Mouse (Mus musculus): ENCODE results near the gene Ddr2. TPM values are rescaled to one million over a fixed set of nuclear protein-coding genes. Genes with fewer than 3 reads are reported as not detected.
"Not testable (repeated sequence)": the region's sequence is repeated elsewhere in the genome, so short reads cannot be mapped to it uniquely, and the experiment has no call there.

Gene Ddr2
- polyA plus RNA-seq, 1 experiment from 2014 or later, result 36.0 TPM

GRCm38 (mm10) chr1:170005297-170005696 lies 105.3 kb downstream of the Ddr2 start:
- H3K27ac ChIP-seq (ENCODE audit: low read depth, low read length), result no peak overlapping the region
- H3K9me3 ChIP-seq (ENCODE audit: control insufficient read depth, low read length), result no peaks in the 10 kb centered on the region
- WGBS, result 80% methylated on average over 3 of the region's 3 CpGs
- no peaks in the 10 kb centered on the region for H3K4me1 ChIP-seq (ENCODE audit: control insufficient read depth, insufficient read depth, low read length)
- DNase-seq (ENCODE audit: low spot score) (no peak), ATAC-seq (ENCODE audit: insufficient read depth, low FRiP score, low TSS enrichment) (no peak)
- no peak overlapping the region for H3K4me3 ChIP-seq (ENCODE audit: low read depth, low read length)
- H3K9ac ChIP-seq (ENCODE audit: low read length), result no peak overlapping the region
- no peaks in the 10 kb centered on the region for H3K27me3 ChIP-seq (ENCODE audit: control insufficient read depth, insufficient read depth, low read length)
- H3K4me2 ChIP-seq (ENCODE audit: low read depth), result no peak overlapping the region
- no peaks in the 10 kb centered on the region for H3K36me3 ChIP-seq (ENCODE audit: control insufficient read depth, insufficient read depth, low read length)

DNA sequence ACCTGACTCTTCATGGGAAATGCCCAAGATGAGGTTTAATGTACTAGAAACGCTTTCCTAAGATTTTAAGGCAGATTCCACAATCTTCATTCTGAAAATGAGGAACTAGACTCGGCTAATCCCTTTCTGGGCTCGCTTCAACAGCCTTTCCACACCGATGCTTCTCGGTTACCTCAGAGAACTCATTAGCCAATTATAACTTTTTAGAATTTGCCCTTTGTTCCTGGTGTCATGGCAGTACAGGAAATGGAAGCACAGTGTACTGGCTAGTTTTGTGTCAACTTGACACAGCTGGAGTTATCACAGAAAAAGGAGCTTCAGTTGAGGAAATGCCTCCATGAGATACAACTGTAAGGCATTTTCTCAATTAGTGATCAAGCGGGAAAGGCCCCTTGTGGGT lies 116.7 kb downstream of the Ddr2 start:
- not testable (repeated sequence) for H3K4me3 ChIP-seq (ENCODE audit: low read depth, low read length); H3K9me3 ChIP-seq (ENCODE audit: control insufficient read depth, low read length); ATAC-seq (ENCODE audit: insufficient read depth, low FRiP score, low TSS enrichment); H3K4me1 ChIP-seq (ENCODE audit: control insufficient read depth, insufficient read depth, low read length); DNase-seq (ENCODE audit: low spot score); H3K4me2 ChIP-seq (ENCODE audit: low read depth); H3K36me3 ChIP-seq (ENCODE audit: control insufficient read depth, insufficient read depth, low read length); H3K27ac ChIP-seq (ENCODE audit: low read depth, low read length); H3K9ac ChIP-seq (ENCODE audit: low read length); H3K27me3 ChIP-seq (ENCODE audit: control insufficient read depth, insufficient read depth, low read length)
- WGBS, result 92% methylated on average over 6 of the region's 6 CpGs

GRCm38 (mm10) chr1:169986166-169986565 lies 124.4 kb downstream of the Ddr2 start:
- Histone ChIP-seq H3K36me3 (ENCODE audit: control insufficient read depth, insufficient read depth, low read length) (no peaks in the 10 kb centered on the region), H3K9me3 (ENCODE audit: control insufficient read depth, low read length) (no peaks in the 10 kb centered on the region), H3K4me3 (ENCODE audit: low read depth, low read length) (no peak overlapping the region), H3K4me2 (ENCODE audit: low read depth) (no peak overlapping the region), H3K27ac (ENCODE audit: low read depth, low read length) (no peak overlapping the region), H3K4me1 (ENCODE audit: control insufficient read depth, insufficient read depth, low read length) (no peaks in the 10 kb centered on the region), H3K9ac (ENCODE audit: low read length) (no peak overlapping the region), H3K27me3 (ENCODE audit: control insufficient read depth, insufficient read depth, low read length) (no peaks in the 10 kb centered on the region)
- WGBS, result 46% methylated on average over 1 of the region's 1 CpGs
- DNase-seq (ENCODE audit: low spot score) (no peak), ATAC-seq (ENCODE audit: insufficient read depth, low FRiP score, low TSS enrichment) (no peak)

DNA sequence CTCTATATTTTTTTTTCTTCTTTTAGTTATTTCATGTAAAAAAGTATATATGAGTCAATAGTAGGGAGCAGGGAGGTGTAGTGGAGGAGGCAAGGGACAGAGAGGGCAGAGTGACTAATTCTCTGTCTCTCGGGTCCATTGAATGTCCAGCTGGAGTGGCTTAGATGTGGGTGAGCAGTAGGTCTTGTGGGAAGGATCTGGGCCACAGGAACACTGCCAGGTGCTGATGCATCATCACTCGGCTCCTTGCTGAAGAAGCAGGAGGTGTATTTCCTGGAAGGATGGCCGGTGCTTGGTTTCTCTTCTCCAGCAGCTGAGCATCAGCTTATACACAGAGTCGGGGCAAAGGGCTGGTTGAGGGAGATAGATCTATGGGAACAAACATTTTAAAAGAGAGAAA lies 132.9 kb downstream of the Ddr2 start:
- no peak overlapping the region for H3K27ac ChIP-seq (ENCODE audit: low read depth, low read length)
- H3K36me3 ChIP-seq (ENCODE audit: control insufficient read depth, insufficient read depth, low read length), result no peaks in the 10 kb centered on the region
- DNase-seq (ENCODE audit: low spot score), result no peak
- no peak overlapping the region for H3K4me2 ChIP-seq (ENCODE audit: low read depth)
- WGBS, result 88% methylated on average over 4 of the region's 4 CpGs
- no peak overlapping the region for H3K9ac ChIP-seq (ENCODE audit: low read length)
- H3K4me1 ChIP-seq (ENCODE audit: control insufficient read depth, insufficient read depth, low read length), result no peaks in the 10 kb centered on the region
- ATAC-seq (ENCODE audit: insufficient read depth, low FRiP score, low TSS enrichment), result no peak
- H3K9me3 ChIP-seq (ENCODE audit: control insufficient read depth, low read length), result no peaks in the 10 kb centered on the region
- no peaks in the 10 kb centered on the region for H3K27me3 ChIP-seq (ENCODE audit: control insufficient read depth, insufficient read depth, low read length)
- no peak overlapping the region for H3K4me3 ChIP-seq (ENCODE audit: low read depth, low read length)

- ATAC-seq (ENCODE audit: insufficient read depth, low FRiP score, low TSS enrichment) (no peak), DNase-seq (ENCODE audit: low spot score) (no peak)
- Histone ChIP-seq H3K4me1 (ENCODE audit: control insufficient read depth, insufficient read depth, low read length) (peaks cover 9% of the 10 kb centered on the region), H3K27me3 (ENCODE audit: control insufficient read depth, insufficient read depth, low read length) (no peaks in the 10 kb centered on the region), H3K36me3 (ENCODE audit: control insufficient read depth, insufficient read depth, low read length) (no peaks in the 10 kb centered on the region), H3K9ac (ENCODE audit: low read length) (no peak overlapping the region), H3K9me3 (ENCODE audit: control insufficient read depth, low read length) (no peaks in the 10 kb centered on the region), H3K27ac (ENCODE audit: low read depth, low read length) (no peak overlapping the region), H3K4me2 (ENCODE audit: low read depth) (no peak overlapping the region), H3K4me3 (ENCODE audit: low read depth, low read length) (no peak overlapping the region)
- WGBS, result 83% methylated on average over 2 of the region's 2 CpGs
These were observed 138.6 kb downstream of the Ddr2 start for GRCm38 (mm10) chr1:169971998-169972397.

- no peaks in the 10 kb centered on the region for H3K36me3 ChIP-seq (ENCODE audit: control insufficient read depth, insufficient read depth, low read length)
- no peaks in the 10 kb centered on the region for H3K9me3 ChIP-seq (ENCODE audit: control insufficient read depth, low read length)
- no peak overlapping the region for H3K4me2 ChIP-seq (ENCODE audit: low read depth)
- no peak overlapping the region for H3K4me3 ChIP-seq (ENCODE audit: low read depth, low read length)
- H3K9ac ChIP-seq (ENCODE audit: low read length), result no peak overlapping the region
- WGBS, result 98% methylated on average over 4 of the region's 4 CpGs
- no peaks in the 10 kb centered on the region for H3K27me3 ChIP-seq (ENCODE audit: control insufficient read depth, insufficient read depth, low read length)
- H3K27ac ChIP-seq (ENCODE audit: low read depth, low read length), result no peak overlapping the region
- no peak for ATAC-seq (ENCODE audit: insufficient read depth, low FRiP score, low TSS enrichment)
- DNase-seq (ENCODE audit: low spot score), result no peak
- peaks cover 9% of the 10 kb centered on the region for H3K4me1 ChIP-seq (ENCODE audit: control insufficient read depth, insufficient read depth, low read length)
These were observed 139.6 kb downstream of the Ddr2 start for GRCm38 (mm10) chr1:169970936-169971335.

- DNase-seq (ENCODE audit: low spot score) (no peak), ATAC-seq (ENCODE audit: insufficient read depth, low FRiP score, low TSS enrichment) (peak; percentile 48)
- Histone ChIP-seq H3K4me2 (ENCODE audit: low read depth) (peak overlapping the region; percentile 50), H3K36me3 (ENCODE audit: control insufficient read depth, insufficient read depth, low read length) (no peaks in the 10 kb centered on the region; the same call in 1 of the 2 replicates), H3K4me3 (ENCODE audit: low read depth, low read length) (peak overlapping the region; percentile 42), H3K4me1 (ENCODE audit: control insufficient read depth, insufficient read depth, low read length) (peaks cover 9% of the 10 kb centered on the region), H3K9me3 (ENCODE audit: control insufficient read depth, low read length) (no peaks in the 10 kb centered on the region), H3K9ac (ENCODE audit: low read length) (peak overlapping the region; percentile 43), H3K27me3 (ENCODE audit: control insufficient read depth, insufficient read depth, low read length) (no peaks in the 10 kb centered on the region), H3K27ac (ENCODE audit: low read depth, low read length) (peak overlapping the region; percentile 50; the same call in 1 of the 2 replicates)
- 2% methylated on average over 6 of the region's 9 CpGs for WGBS
These were observed 141.1 kb downstream of the Ddr2 start for GRCm38 (mm10) chr1:169969516-169969886.

- Histone ChIP-seq H3K9ac (ENCODE audit: low read length) (peak within 1 kb of the TSS; percentile 43), H3K4me2 (ENCODE audit: low read depth) (peak within 1 kb of the TSS; percentile 60), H3K4me3 (ENCODE audit: low read depth, low read length) (peak within 1 kb of the TSS; percentile 42), H3K36me3 (ENCODE audit: control insufficient read depth, insufficient read depth, low read length) (no peaks in the 10 kb centered on the region; the same call in 1 of the 2 replicates), H3K27ac (ENCODE audit: low read depth, low read length) (peak within 1 kb of the TSS; percentile 50; the same call in 1 of the 2 replicates), H3K4me1 (ENCODE audit: control insufficient read depth, insufficient read depth, low read length) (peaks cover 9% of the 10 kb centered on the region), H3K27me3 (ENCODE audit: control insufficient read depth, insufficient read depth, low read length) (no peaks in the 10 kb centered on the region), H3K9me3 (ENCODE audit: control insufficient read depth, low read length) (no peaks in the 10 kb centered on the region)
- ATAC-seq (ENCODE audit: insufficient read depth, low FRiP score, low TSS enrichment), result peak; percentile 100
- peak; percentile 99 for DNase-seq (ENCODE audit: low spot score)
- WGBS, result 1% methylated on average over 48 of the region's 48 CpGs
These were observed 141.6 kb downstream of the Ddr2 start, which contains the start of gene Hsd17b7 for GRCm38 (mm10) chr1:169968792-169969515. Gene Hsd17b7 (minus strand): TSS chr1:169969241.

- no peak for ATAC-seq (ENCODE audit: insufficient read depth, low FRiP score, low TSS enrichment)
- no peaks in the 10 kb centered on the region for H3K27me3 ChIP-seq (ENCODE audit: control insufficient read depth, insufficient read depth, low read length)
- no peak overlapping the region for H3K4me3 ChIP-seq (ENCODE audit: low read depth, low read length)
- H3K9ac ChIP-seq (ENCODE audit: low read length), result no peak overlapping the region
- no peak overlapping the region for H3K4me2 ChIP-seq (ENCODE audit: low read depth)
- H3K9me3 ChIP-seq (ENCODE audit: control insufficient read depth, low read length), result no peaks in the 10 kb centered on the region
- H3K36me3 ChIP-seq (ENCODE audit: control insufficient read depth, insufficient read depth, low read length), result peaks cover 11% of the 10 kb centered on the region
- no peak overlapping the region for H3K27ac ChIP-seq (ENCODE audit: low read depth, low read length)
- no peak for DNase-seq (ENCODE audit: low spot score)
- WGBS, result 95% methylated on average over 10 of the region's 10 CpGs
- H3K4me1 ChIP-seq (ENCODE audit: control insufficient read depth, insufficient read depth, low read length), result no peaks in the 10 kb centered on the region
These were observed 157.5 kb downstream of the Ddr2 start for GRCm38 (mm10) chr1:169953106-169953505.
